11 mouse cellular contexts compared by ENCODE assay signal in the genomic region with DNA sequence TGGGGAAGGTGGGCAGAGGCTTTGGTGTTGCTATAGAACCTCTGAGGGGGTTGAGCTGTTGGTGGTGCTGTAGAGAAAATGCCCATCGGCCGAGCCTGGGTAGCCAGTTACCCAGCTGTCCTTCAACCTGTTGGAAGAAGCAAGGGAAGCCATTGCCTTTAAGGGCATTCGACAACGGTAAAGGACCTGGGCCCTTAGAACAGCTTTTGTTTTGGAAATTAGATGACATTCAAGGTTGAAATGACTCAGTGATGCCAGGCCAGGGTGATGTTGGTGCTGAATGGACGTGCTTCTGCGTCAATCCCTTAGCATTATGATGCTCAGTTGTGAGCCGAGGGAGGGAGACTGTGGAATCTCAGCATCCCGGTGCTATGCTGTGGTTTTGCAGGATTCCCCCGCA.
"Had no signal": no experiment of that assay in that cellular context is flagged by ENCODE, and none has a peak within 500 bp of the region (broad histone marks: within the 10 kb centered on the region; RNA-seq: fewer than 3 reads in every experiment).

No protein-coding gene starts in this region.

- H3K9me3 ChIP-seq: limb, embryonic 10.5 days; liver, embryonic 12.5 days; lung, embryonic 15.5 days; midbrain, embryonic 12.5 days had no signal

- DNase-seq: kidney, adult 8-10 months; kidney, postnatal 25 days; lung, postnatal 14 days; right cerebral cortex, postnatal 25 days; thymus, postnatal 4 days had no signal

- H3K27me3 ChIP-seq: lung, embryonic 15.5 days; midbrain, embryonic 12.5 days had no signal

- H3K4me3 ChIP-seq: left cerebral cortex, adult 2 months; limb, embryonic 10.5 days; liver, embryonic 12.5 days; lung, embryonic 15.5 days; midbrain, embryonic 12.5 days had no signal

- H3K36me3 ChIP-seq: liver, embryonic 12.5 days; lung, embryonic 15.5 days had no signal

- H3K4me1 ChIP-seq: liver, embryonic 12.5 days; midbrain, embryonic 12.5 days had no signal

- ATAC-seq: liver, embryonic 12.5 days; midbrain, embryonic 16.5 days had no signal

- H3K9ac ChIP-seq: liver, embryonic 12.5 days; lung, embryonic 15.5 days; midbrain, embryonic 12.5 days had no signal

- H3K27ac ChIP-seq: left cerebral cortex, adult 2 months; limb, embryonic 10.5 days; liver, embryonic 12.5 days; lung, embryonic 15.5 days; midbrain, embryonic 12.5 days had no signal

- H3K4me2 ChIP-seq: liver, embryonic 12.5 days; lung, embryonic 15.5 days; midbrain, embryonic 12.5 days had no signal
